Mouse (Mus musculus): ENCODE measurements around the gene Cox7a2l. TPM values are rescaled to one million over a fixed set of nuclear protein-coding genes. Genes with fewer than 3 reads are reported as not detected.

The Cox7a2l gene
- polyA plus RNA-seq, 1 experiment from 2014 or later = 182 TPM

- H3K4me1 ChIP-seq = peaks cover 4% of the 10 kb centered on the region; the same call in 1 of the 2 replicates
- no peaks in the 10 kb centered on the region for H3K27me3 ChIP-seq
- H3K9me3 ChIP-seq (replicated peaks) = no peaks in the 10 kb centered on the region
- no peak overlapping the region for H3K9ac ChIP-seq
- peaks cover 35% of the 10 kb centered on the region for H3K36me3 ChIP-seq (ENCODE audit: poor library complexity, severe bottlenecking)
- WGBS = 95% methylated on average over 7 of the region's 7 CpGs
- no peak overlapping the region for H3K4me2 ChIP-seq
- no peak overlapping the region for H3K4me3 ChIP-seq
- no peak overlapping the region for H3K27ac ChIP-seq
- no peak for ATAC-seq
Measured at GRCm38 (mm10) chr17:83482817-83483536, 34.2 kb downstream of the Cox7a2l start.

GRCm38 (mm10) chr17:83481551-83481950 lies 35.6 kb downstream of the Cox7a2l start:
- no peaks in the 10 kb centered on the region for H3K27me3 ChIP-seq
- H3K27ac ChIP-seq = no peak overlapping the region
- H3K9me3 ChIP-seq (replicated peaks) = no peaks in the 10 kb centered on the region
- 85% methylated on average over 7 of the region's 7 CpGs for WGBS
- no peak overlapping the region for H3K9ac ChIP-seq
- H3K4me3 ChIP-seq = no peak overlapping the region
- H3K4me2 ChIP-seq = no peak overlapping the region
- H3K36me3 ChIP-seq (ENCODE audit: poor library complexity, severe bottlenecking) = peaks cover 48% of the 10 kb centered on the region
- no peak for ATAC-seq
- no peaks in the 10 kb centered on the region for H3K4me1 ChIP-seq

GRCm38 (mm10) chr17:83477089-83477488 lies 40.0 kb downstream of the Cox7a2l start:
- Histone ChIP-seq H3K4me1 (no peaks in the 10 kb centered on the region), H3K9me3 (replicated peaks) (no peaks in the 10 kb centered on the region), H3K27me3 (no peaks in the 10 kb centered on the region), H3K4me2 (no peak overlapping the region), H3K36me3 (ENCODE audit: poor library complexity, severe bottlenecking) (peaks cover 87% of the 10 kb centered on the region), H3K27ac (no peak overlapping the region), H3K9ac (no peak overlapping the region), H3K4me3 (no peak overlapping the region)
- ATAC-seq = no peak
- 96% methylated on average over 12 of the region's 12 CpGs for WGBS

- H3K36me3 ChIP-seq (ENCODE audit: poor library complexity, severe bottlenecking) = peaks cover 58% of the 10 kb centered on the region
- WGBS = 84% methylated on average over 2 of the region's 2 CpGs
- H3K4me1 ChIP-seq = no peaks in the 10 kb centered on the region
- no peak overlapping the region for H3K4me2 ChIP-seq
- ATAC-seq = no peak
- H3K27me3 ChIP-seq = no peaks in the 10 kb centered on the region
- no peak overlapping the region for H3K9ac ChIP-seq
- H3K27ac ChIP-seq = no peak overlapping the region
- H3K4me3 ChIP-seq = no peak overlapping the region
- H3K9me3 ChIP-seq (replicated peaks) = no peaks in the 10 kb centered on the region
Measured at GRCm38 (mm10) chr17:83469586-83469985, 47.5 kb downstream of the Cox7a2l start.

GRCm38 (mm10) chr17:83466697-83467251 lies 50.4 kb downstream of the Cox7a2l start:
- WGBS = 89% methylated on average over 6 of the region's 6 CpGs
- H3K4me3 ChIP-seq = no peak overlapping the region
- no peaks in the 10 kb centered on the region for H3K9me3 ChIP-seq (replicated peaks)
- no peak for ATAC-seq
- H3K4me2 ChIP-seq = no peak overlapping the region
- H3K9ac ChIP-seq = no peak overlapping the region
- peaks cover 54% of the 10 kb centered on the region for H3K36me3 ChIP-seq (ENCODE audit: poor library complexity, severe bottlenecking)
- no peaks in the 10 kb centered on the region for H3K4me1 ChIP-seq
- no peaks in the 10 kb centered on the region for H3K27me3 ChIP-seq
- H3K27ac ChIP-seq = no peak overlapping the region

GRCm38 (mm10) chr17:83465969-83466368 lies 51.2 kb downstream of the Cox7a2l start:
- Histone ChIP-seq H3K9ac (no peak overlapping the region), H3K27me3 (no peaks in the 10 kb centered on the region), H3K27ac (no peak overlapping the region), H3K4me1 (no peaks in the 10 kb centered on the region), H3K36me3 (ENCODE audit: poor library complexity, severe bottlenecking) (peaks cover 60% of the 10 kb centered on the region), H3K4me3 (no peak overlapping the region), H3K4me2 (no peak overlapping the region), H3K9me3 (replicated peaks) (no peaks in the 10 kb centered on the region)
- WGBS = 93% methylated on average over 5 of the region's 5 CpGs
- no peak for ATAC-seq

GRCm38 (mm10) chr17:83457271-83457670 lies 59.9 kb downstream of the Cox7a2l start:
- Histone ChIP-seq H3K9me3 (replicated peaks) (no peaks in the 10 kb centered on the region), H3K27me3 (no peaks in the 10 kb centered on the region), H3K36me3 (ENCODE audit: poor library complexity, severe bottlenecking) (peaks cover 80% of the 10 kb centered on the region), H3K27ac (no peak overlapping the region), H3K9ac (no peak overlapping the region), H3K4me3 (no peak overlapping the region), H3K4me1 (no peaks in the 10 kb centered on the region), H3K4me2 (no peak overlapping the region)
- WGBS = 100% methylated on average over 1 of the region's 1 CpGs
- no peak for ATAC-seq

GRCm38 (mm10) chr17:83453587-83453986 lies 63.5 kb downstream of the Cox7a2l start:
- no peak overlapping the region for H3K9ac ChIP-seq
- H3K4me3 ChIP-seq = no peak overlapping the region
- H3K27me3 ChIP-seq = no peaks in the 10 kb centered on the region
- H3K4me1 ChIP-seq = no peaks in the 10 kb centered on the region
- H3K4me2 ChIP-seq = no peak overlapping the region
- H3K27ac ChIP-seq = no peak overlapping the region
- peaks cover 78% of the 10 kb centered on the region for H3K36me3 ChIP-seq (ENCODE audit: poor library complexity, severe bottlenecking)
- WGBS = 82% methylated on average over 5 of the region's 5 CpGs
- no peak for ATAC-seq
- H3K9me3 ChIP-seq (replicated peaks) = no peaks in the 10 kb centered on the region

- Histone ChIP-seq H3K27me3 (no peaks in the 10 kb centered on the region), H3K4me2 (no peak overlapping the region), H3K27ac (no peak overlapping the region), H3K4me3 (no peak overlapping the region), H3K9me3 (replicated peaks) (no peaks in the 10 kb centered on the region), H3K36me3 (ENCODE audit: poor library complexity, severe bottlenecking) (peaks cover 71% of the 10 kb centered on the region), H3K9ac (no peak overlapping the region), H3K4me1 (no peaks in the 10 kb centered on the region)
- ATAC-seq = no peak
- WGBS = 92% methylated on average over 8 of the region's 8 CpGs
Measured at GRCm38 (mm10) chr17:83452451-83452850, 64.7 kb downstream of the Cox7a2l start.

Other genes starting within 250 kb of the Cox7a2l start
- 26.7 and 30.1 TPM in 2 replicates for gene Eml4, start 166.4 kb downstream of the Cox7a2l start, polyA plus RNA-seq (2015; fragmentation: Nextera tagmentation; extraction: Ambion mirVana)
- gene Kcng3, start 114.6 kb upstream of the Cox7a2l start, polyA plus RNA-seq (2015; fragmentation: Nextera tagmentation; extraction: Ambion mirVana) = not detected in 2 replicates
- 28.7 and 30.6 TPM in 2 replicates for gene Mta3, start 188.8 kb upstream of the Cox7a2l start, polyA plus RNA-seq (2015; fragmentation: Nextera tagmentation; extraction: Ambion mirVana)

All from forebrain, embryonic 13.5 days (tissue).